Mouse (Mus musculus) erythroblast, embryonic 14.5 days (primary cell): ENCODE measurements around the gene Eef1a2.

Experiments used
- GATA1 ChIP-seq: IDR thresholded peaks from 2 replicates; pipeline ENCODE4 v1.6.1; 2012; ENCODE audit warnings: low read length, inconsistent platforms, mixed read lengths
- TAL1 ChIP-seq: IDR thresholded peaks from 3 replicates; pipeline ENCODE4 v1.6.1; 2012; ENCODE audit warnings: low read length, inconsistent platforms, mixed read lengths

DNA sequence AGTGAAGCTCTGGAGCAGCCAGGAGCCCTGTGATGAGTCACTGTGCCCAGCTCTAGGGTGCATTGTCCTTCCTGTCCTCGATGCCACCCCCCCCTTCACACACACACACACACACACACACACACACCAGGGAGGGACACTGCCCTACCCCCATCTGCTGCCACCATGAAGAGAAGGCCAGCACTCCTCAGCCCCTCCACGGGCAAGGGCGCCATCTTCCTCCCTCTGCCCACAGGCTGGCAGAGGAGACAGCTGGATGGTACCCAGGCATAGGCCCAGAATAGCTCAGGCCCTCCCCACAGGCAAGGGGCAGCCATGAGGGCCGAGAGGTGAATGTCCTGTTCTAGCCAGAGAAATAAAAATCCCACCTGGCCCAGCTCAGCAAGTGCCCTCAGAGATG lies 1.0 kb downstream of the Eef1a2 start:
- TF ChIP-seq TAL1 (no peak), GATA1 (no peak)
